Mouse (Mus musculus): ENCODE data around the gene Tnfaip8l1. TPM values are rescaled to one million over a fixed set of nuclear protein-coding genes. Genes with fewer than 3 reads are reported as not detected.

The Tnfaip8l1 gene
- total RNA-seq, 2 experiments from 2014 or later = 3.5 to 5.1 TPM

- intact Hi-C loops (cut with DNase I) = no loop called here
These were observed 9.6 kb downstream of the Tnfaip8l1 start for GRCm38 (mm10) chr17:56171881-56172280.

GRCm38 (mm10) chr17:56173401-56174046 is 11.2 kb downstream of the Tnfaip8l1 start:
- DNase-seq = no peak
- intact Hi-C loops (cut with DNase I) = no loop called here

More at GRCm38 (mm10) chr17:56171881-56172280, 9.6 kb downstream of the Tnfaip8l1 start:
- DNase-seq = no peak

- intact Hi-C loops (cut with DNase I) = no loop called here
- no peak for DNase-seq
These were observed 13.1 kb downstream of the Tnfaip8l1 start for GRCm38 (mm10) chr17:56175416-56175815.

GRCm38 (mm10) chr17:56182975-56183657 is 20.8 kb downstream of the Tnfaip8l1 start:
- intact Hi-C loops (cut with DNase I) = no loop called here
- DNase-seq = no peak

GRCm38 (mm10) chr17:56183658-56184103 is 21.4 kb downstream of the Tnfaip8l1 start, which contains the start of gene Mydgf:
Mydgf (minus strand) TSS chr17:56183920.
- intact Hi-C loops (cut with DNase I) = no loop called here
- peak; percentile 97 to 99 for DNase-seq

- intact Hi-C loops (cut with DNase I) = no loop called here
- peak; percentile 75 to 76 for DNase-seq
These were observed 23.2 kb downstream of the Tnfaip8l1 start for GRCm38 (mm10) chr17:56185281-56186141.

- DNase-seq = no peak
- intact Hi-C loops (cut with DNase I) = no loop called here
These were observed 29.0 kb downstream of the Tnfaip8l1 start for GRCm38 (mm10) chr17:56191266-56191665.

GRCm38 (mm10) chr17:56194357-56194756 is 32.1 kb downstream of the Tnfaip8l1 start:
- no peak for DNase-seq
- intact Hi-C loops (cut with DNase I) = no loop called here

- DNase-seq = no peak
- intact Hi-C loops (cut with DNase I) = no loop called here
These were observed 32.5 kb downstream of the Tnfaip8l1 start for GRCm38 (mm10) chr17:56194765-56195164.

- DNase-seq = no peak
- intact Hi-C loops (cut with DNase I) = loop anchor here (2.0 kb wide), 1 partner anchor 58 kb away; no protein-coding TSS in a partner anchor
These were observed 34.6 kb downstream of the Tnfaip8l1 start for GRCm38 (mm10) chr17:56196860-56197259.

- DNase-seq = no peak
- intact Hi-C loops (cut with DNase I) = no loop called here
These were observed 38.3 kb downstream of the Tnfaip8l1 start for GRCm38 (mm10) chr17:56200586-56200985.

- no peak for DNase-seq
- intact Hi-C loops (cut with DNase I) = no loop called here
These were observed 39.4 kb downstream of the Tnfaip8l1 start for GRCm38 (mm10) chr17:56201642-56202041.

- no peak for DNase-seq
- intact Hi-C loops (cut with DNase I) = no loop called here
These were observed 40.2 kb downstream of the Tnfaip8l1 start for GRCm38 (mm10) chr17:56202476-56202875.

GRCm38 (mm10) chr17:56203729-56204128 is 41.5 kb downstream of the Tnfaip8l1 start:
- no peak for DNase-seq
- intact Hi-C loops (cut with DNase I) = no loop called here

GRCm38 (mm10) chr17:56206276-56206884 is 44.1 kb downstream of the Tnfaip8l1 start:
- intact Hi-C loops (cut with DNase I) = no loop called here
- DNase-seq = no peak

- no peak for DNase-seq
- intact Hi-C loops (cut with DNase I) = no loop called here
These were observed 44.9 kb downstream of the Tnfaip8l1 start for GRCm38 (mm10) chr17:56206986-56207674.

- no peak for DNase-seq
- intact Hi-C loops (cut with DNase I) = no loop called here
These were observed 45.8 kb downstream of the Tnfaip8l1 start for GRCm38 (mm10) chr17:56207963-56208530.

- no peak for DNase-seq
- intact Hi-C loops (cut with DNase I) = no loop called here
These were observed 46.5 kb downstream of the Tnfaip8l1 start for GRCm38 (mm10) chr17:56208821-56209220.

- intact Hi-C loops (cut with DNase I) = no loop called here
- DNase-seq = peak in 1 of 2 experiments; percentile 32
These were observed 48.8 kb downstream of the Tnfaip8l1 start for GRCm38 (mm10) chr17:56211090-56211489.
